Mouse (Mus musculus): ENCODE results near the gene Srsf4. TPM values are rescaled to one million over a fixed set of nuclear protein-coding genes. Genes with fewer than 3 reads are reported as not detected.

The Srsf4 gene
- total RNA-seq, 2 experiments from 2014 or later: 59.7 to 62.5 TPM

DNA sequence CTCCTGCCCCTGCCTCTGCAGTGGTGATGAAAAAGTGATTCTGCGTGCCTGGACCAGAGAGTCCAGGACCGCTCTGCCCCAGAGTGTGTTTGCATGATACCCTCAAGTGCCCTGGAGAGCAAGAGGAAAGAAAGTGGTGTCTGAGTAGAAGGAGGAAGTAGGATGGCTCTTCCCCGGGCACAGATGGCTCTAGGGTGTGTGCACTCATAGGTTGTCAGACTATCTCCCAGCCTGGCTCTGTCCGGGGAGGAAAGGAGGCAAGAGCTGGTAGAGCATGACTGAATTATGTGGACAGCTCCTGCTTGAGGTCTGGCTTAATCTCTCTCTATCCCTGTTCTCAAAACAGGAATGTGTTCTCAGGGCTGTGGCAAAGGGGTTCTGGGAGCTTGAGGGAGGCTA is 12.1 kb upstream of the Srsf4 start:
- no peak for DNase-seq (ENCODE audit: low spot score in 2 of 2)

DNA sequence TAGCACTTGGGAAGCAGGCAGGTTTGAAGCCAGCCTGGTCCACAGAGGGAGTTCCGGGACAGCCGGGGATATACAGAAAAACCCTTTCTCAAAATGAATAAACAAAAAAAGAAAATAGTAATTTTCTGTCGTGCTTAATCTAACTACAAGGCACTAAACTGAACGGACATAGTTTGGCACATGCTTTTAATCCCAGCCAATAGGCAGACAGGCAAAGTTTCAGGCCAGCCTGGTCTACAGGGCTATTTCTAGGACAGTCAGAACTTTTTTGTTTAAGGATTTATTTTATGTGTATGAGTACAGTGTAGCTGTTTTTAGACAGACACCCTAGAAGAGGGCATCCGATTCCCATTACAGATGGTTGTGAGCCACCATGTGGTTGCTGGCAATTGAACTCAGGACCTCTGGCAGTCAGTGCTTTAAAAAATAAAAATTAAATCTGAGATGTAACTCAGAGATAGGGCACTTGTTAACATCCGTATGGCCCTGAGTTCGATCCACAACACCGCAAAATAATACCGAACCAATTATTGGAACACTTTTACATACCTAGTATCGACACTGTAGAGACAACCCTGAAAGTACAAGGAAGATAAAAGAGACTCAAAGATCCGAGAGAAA is 635 bp upstream of the Srsf4 start:
- no peak for DNase-seq (ENCODE audit: low spot score in 2 of 2)

DNA sequence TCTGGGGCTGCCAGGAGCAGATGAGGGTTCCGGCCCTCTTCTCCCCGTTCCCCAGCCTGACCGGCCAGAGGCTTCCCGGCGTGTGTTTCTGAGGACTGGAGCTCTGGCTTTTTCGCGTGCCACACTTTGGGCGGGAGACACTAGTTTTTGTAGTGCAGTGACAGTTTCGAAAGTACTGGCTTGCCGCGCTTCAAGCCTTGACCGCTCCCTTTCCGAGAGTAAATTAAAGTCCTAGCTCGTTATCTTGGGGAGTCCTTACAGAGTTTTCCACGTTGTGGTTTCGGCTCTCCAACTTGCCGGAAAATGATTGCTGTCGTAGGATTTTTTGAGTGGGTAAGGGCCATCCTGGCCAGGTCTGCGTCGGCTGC is 736 bp downstream of the Srsf4 start:
- DNase-seq (ENCODE audit: low spot score in 2 of 2): no peak

DNA sequence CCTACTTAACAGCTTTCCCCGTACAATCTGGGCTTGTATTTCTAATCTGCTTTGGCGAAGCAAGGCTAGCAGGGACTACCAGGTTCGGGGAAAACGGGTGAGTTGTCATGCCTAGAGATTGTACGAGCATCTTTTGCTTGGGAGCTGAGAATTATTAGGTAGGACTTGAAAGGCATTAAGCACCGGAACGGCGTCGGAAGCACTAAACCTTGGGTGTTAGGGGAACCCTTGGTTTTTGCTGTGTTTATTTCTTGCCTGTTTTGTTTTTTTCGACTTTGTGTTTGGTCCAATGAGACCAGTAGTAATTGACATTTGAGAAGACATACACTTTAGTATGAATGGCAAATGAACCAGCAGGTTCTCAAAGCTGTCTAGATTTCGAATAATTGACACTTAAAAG is 1.1 kb downstream of the Srsf4 start:
- no peak for DNase-seq (ENCODE audit: low spot score in 2 of 2)

DNA sequence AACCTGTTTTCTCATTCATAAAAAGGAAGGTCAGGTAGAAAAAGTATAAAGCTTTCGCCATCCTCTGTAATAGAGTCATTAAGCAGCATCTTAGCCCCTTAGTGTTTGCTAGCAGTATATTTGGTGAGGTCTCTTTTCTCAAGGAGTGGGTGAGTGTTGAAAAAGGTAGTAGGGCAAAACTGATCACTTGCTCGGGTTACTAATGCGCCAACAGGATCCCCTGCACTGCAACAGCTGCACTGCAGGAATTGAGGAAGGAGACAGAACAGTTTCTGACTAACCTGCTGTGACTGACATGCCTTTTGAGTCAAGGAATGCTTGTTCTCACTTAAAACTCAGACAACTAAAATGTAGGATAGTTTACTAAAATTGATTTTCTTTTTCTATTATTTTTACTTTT is 1.8 kb downstream of the Srsf4 start:
- DNase-seq (ENCODE audit: low spot score in 2 of 2): no peak

DNA sequence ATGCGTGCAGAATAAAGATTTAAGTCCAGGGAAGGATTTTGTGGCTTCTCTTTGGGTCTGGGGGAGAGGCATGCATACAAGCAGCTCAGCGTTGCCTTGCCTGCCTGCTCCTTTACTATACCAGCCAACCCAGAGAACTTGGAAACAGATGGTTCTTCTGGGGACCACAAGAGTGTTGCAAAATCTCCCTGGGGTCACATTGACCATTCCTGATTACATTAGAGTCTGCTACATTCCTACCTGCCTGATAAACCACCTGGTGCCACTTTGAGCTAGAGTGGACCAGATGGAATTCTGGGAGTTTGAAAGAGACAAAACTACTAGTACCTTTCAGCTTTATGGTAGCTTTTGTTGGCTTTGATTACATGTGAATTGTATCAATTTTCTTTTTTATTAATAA is 3.4 kb downstream of the Srsf4 start:
- no peak for DNase-seq (ENCODE audit: low spot score in 2 of 2)

DNA sequence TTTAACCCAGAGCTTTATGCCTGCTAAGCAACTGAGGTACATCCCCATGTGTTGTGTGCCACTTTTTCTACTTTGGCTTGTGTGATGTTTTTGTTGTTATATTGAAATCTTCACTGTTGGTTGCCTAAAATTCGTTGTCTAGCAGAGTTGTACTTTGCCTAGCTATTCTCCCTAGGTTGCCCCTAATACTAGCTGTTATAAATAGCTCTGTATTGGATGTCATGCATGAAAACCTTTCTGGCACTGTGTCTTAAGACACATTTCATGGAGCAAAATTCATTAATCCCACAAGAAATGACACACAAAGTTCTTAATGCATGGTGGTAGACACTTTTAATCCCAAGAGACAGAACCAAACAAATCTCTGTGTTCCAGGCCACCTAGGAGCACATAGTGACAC is 6.3 kb downstream of the Srsf4 start:
- no peak for DNase-seq (ENCODE audit: low spot score in 2 of 2)

DNA sequence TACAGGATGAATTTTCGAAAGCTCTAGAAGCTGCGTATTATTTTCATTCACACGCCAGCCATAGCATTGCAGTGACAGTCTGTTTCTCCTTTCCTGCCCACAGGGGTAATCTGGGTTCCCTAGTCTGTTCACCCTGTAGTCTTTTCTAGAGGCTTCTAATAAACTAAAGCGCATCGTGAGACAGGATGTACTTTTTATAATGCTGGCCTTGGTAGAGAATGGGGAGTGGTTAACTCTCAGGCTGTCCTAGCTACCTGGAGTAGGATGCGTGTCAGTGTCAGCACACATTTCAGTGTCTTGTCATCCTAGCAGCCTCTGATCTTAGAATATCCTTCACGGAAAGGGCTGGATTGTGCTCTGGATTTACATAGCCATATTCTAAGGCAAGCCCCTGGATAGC is 7.9 kb downstream of the Srsf4 start:
- no peak for DNase-seq (ENCODE audit: low spot score in 2 of 2)

DNA sequence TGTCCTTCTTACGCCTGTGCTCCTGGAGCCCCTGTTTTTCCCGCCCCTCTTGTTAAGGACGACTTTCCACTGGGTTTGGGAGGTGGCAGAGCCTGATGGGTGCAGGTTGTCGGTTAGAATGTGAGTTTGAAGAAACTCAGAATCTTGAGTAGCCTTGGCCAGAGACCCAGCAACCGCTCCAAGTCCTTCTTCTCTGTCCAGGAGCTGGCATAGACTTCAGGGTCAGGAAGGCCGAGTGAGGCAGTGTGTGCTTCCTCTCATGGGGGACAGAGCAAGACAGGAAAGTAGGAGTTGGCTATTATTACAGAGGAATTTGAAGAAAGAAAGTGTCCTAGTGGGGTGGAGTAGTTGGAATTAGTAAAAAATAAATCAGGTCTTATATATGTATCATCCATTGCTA is 10.2 kb downstream of the Srsf4 start:
- no peak for DNase-seq (ENCODE audit: low spot score in 2 of 2)

DNA sequence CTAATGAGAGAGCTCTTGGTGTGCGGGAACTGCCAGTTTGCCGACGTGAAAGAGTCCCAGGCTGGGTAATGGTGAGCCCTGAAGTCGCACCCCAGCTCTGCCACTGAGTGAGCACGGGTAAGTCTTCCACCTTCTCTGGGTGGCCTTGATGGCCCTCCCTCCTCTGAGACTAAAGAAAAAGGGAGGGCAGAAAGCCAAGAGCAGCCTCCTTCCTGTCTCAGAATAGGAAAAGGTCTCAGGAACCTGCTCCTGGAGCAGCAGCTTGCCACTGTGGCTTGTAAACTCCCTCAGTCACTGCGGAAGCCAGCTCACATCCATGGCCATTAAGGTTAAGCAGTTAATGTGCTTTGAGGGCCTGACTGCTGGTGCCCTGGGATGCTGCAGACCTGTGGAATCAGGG is 12.0 kb downstream of the Srsf4 start:
- no peak for DNase-seq (ENCODE audit: low spot score in 2 of 2)

DNA sequence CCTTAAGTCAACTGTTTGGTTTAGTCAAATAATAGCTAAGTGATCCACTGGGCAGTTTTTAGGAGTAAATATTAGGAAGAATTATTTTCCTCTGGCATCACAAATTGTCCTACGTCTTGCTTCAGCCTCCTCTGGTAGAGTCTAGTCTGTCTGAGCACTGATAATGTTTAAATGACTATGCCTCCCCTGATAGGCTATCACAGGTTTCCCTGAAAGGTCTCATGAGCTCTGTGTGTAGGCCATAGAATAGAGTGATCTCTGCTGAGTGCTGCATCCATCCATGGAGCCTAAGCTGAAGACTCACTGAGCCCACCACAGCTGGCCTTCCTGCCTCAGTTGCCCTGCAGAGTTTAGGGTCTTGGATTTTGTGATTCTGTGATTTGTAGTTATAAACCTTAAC is 15.1 kb downstream of the Srsf4 start:
- DNase-seq (ENCODE audit: low spot score in 2 of 2): no peak

DNA sequence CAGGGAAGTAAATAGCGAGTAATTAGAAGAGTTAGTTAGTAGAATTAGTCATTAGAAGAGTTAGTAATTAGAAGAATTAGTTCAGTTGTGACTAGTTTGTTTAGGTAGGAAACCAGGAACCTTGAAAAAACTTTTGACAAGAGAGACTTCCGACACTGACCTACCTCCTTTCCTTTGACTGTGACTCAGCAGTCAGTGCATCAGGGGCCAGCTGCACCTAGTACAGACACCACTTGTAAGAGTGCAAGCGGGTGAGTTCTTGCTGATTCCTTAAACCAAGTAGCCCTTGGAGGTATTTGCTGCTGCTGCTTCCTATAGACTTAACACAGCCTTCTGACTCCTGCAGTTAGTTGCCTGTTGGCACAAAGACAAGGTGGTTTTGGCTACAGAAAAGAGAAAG is 17.3 kb downstream of the Srsf4 start:
- no peak for DNase-seq (ENCODE audit: low spot score in 2 of 2)

DNA sequence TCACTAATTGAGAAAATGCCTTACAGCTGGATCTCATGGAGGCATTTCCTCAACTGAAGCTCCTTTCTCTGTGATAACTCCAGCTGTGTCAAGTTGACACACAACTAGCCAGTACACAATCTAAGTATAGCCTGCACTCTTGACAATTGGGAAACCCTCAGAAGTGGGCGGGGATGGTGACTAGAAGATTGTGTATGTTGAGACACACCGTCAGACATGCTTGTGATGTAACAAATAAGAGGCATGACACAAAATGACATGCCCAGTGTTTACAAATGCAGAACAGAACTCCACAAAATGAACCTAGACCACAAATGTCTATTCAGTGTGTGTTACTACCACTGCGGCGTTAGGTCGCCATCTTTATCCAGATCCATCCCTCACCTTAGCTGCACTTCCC is 23.7 kb downstream of the Srsf4 start:
- DNase-seq (ENCODE audit: low spot score in 2 of 2): no peak

DNA sequence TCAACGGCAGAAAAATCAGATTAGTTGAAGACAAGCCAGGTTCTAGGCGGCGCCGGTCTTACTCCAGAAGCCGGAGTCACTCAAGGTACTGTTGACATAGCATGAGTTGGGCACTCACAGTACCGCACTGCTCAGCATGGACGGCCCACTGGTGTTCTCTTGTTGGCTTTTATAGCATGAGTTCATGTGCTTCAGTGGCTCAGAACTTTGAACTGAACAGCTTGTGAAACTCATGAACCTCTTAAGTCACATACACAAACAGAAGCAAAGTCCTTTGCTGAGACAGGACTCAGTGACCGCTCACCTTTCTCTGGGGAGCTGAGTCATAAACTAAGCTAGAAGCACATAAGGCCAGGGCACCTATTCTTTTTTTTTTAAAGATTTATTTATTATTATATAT is 24.4 kb downstream of the Srsf4 start:
- no peak for DNase-seq (ENCODE audit: low spot score in 2 of 2)

DNA sequence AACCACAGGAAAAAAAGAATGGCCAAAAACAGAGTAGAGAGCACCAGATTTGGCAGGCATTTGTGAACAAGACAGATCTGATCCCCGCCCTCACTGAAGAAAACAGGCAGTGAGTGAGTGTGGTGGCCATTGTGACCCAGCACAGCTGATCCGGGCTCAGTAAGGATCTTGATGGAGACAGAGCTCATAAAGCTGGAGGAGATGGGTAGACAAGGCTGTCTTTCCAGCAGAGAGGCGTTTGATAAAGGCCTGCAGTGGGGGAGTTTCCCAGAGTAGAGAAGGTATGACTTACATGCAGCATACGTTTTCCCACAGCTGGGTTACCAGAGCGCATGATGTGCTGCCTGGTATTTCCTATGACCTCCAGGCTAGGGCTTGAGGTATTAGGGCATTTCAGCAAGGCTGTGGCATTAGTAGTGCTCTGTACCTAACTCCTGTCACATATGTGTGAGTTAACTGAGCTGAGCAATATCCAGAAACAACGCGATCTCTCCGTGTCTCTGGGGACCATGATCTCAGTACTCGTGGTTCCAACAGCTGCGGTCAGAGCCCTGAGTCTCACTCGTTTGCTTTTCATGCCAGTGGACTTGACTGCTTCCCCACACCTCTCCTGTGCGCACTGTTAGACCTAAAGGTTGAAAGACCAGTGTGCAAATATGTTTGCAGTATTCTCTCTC is 25.2 kb downstream of the Srsf4 start:
- no peak for DNase-seq (ENCODE audit: low spot score in 2 of 2)

DNA sequence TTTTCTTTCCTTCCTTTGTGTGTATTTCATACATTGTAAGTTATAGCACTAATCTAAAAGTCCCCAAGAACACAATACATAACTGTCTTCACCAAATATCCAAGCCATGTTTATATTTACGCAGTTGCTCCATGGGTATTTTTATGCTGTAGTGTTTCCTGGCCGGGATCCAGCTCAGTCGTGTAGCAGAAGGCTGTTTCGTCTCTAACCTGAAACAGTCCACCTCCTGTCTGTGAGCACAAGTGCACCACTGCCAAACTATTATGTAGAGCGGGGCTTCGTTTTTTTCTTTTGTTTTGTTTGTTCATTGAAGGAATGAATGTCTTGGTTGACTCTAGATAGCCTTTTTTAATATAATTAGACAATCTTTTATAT is 25.8 kb downstream of the Srsf4 start:
- DNase-seq (ENCODE audit: low spot score in 2 of 2): no peak

DNA sequence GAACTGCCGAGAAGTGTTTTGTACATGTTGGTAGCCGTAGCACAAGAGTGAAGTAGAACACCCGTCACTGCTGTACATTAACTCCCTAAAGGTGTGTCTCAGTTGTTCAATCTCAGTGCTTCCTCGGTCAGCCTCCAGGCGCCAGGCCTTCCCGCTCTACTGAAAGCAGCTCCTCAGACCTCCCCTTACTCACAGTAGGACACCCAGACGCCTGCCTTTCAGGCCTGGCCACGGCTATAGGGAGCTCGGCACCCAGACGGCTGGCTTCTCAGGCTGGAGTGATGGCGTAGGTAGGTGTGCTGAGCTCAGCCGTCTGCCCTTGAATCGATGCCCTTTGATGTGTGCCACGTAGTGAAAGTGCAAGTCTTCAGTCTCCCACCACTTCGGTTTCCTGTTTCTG is 27.7 kb downstream of the Srsf4 start:
- DNase-seq (ENCODE audit: low spot score in 2 of 2): no peak

DNA sequence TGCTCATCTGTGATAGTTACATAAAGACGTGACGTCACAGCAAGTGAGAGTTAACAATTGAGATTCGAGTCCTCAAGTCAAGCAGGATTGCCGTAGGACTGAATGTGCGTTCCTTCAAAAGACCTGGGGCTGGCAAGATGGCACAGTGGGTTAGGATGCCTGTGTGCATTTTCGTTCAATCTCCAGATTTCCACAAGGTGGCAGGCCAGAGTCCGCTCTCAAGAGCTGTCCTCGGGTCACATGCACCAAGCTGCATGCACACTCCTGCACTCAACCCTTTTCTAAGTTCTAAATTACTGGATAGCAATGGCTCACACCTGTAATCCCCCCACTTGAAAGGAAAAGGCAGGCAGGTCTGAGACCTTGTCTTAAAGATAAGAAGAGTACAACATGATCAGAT is 31.1 kb downstream of the Srsf4 start:
- DNase-seq (ENCODE audit: low spot score in 2 of 2): peak in 1 of 2 experiments; percentile 38

DNA sequence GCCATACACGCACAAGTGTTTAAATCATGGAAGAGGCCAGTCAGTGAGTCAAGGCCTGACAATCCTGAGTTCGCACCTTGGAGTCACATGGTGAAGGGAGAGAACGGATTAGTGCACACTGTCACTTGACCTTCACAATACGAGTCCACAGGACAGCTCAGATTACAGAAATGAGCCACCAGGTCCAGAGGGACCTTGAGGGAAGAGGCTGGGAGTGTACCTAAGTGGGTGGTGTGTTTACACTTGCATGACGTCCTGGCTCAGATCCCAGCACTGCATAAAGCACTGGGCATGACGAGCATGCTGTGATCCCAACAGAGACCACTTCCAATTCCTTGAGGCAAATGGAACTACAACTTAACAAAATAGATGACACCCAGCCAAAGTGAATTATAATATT is 33.0 kb downstream of the Srsf4 start:
- DNase-seq (ENCODE audit: low spot score in 2 of 2): no peak

DNA sequence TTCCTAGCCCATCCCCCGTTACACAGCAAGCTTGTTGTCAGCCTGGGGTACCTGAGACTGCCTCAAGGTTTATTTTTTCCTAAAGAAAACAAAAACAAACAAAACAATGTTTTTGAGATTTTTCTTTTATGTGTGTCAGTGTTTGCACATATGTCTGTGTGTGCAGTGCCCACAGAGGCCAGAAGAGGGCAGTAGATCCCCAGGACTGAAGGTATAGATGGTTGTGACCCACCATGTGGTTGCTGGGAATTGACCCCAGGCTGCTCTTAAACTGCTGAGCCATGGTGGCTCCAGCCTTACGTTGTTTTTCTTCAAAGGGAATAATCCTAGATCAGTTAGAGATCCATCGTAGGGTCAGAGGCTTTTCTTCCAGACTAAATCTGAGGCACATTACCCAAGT is 34.5 kb downstream of the Srsf4 start:
- peak in 1 of 2 experiments; percentile 31 for DNase-seq (ENCODE audit: low spot score in 2 of 2)

DNA sequence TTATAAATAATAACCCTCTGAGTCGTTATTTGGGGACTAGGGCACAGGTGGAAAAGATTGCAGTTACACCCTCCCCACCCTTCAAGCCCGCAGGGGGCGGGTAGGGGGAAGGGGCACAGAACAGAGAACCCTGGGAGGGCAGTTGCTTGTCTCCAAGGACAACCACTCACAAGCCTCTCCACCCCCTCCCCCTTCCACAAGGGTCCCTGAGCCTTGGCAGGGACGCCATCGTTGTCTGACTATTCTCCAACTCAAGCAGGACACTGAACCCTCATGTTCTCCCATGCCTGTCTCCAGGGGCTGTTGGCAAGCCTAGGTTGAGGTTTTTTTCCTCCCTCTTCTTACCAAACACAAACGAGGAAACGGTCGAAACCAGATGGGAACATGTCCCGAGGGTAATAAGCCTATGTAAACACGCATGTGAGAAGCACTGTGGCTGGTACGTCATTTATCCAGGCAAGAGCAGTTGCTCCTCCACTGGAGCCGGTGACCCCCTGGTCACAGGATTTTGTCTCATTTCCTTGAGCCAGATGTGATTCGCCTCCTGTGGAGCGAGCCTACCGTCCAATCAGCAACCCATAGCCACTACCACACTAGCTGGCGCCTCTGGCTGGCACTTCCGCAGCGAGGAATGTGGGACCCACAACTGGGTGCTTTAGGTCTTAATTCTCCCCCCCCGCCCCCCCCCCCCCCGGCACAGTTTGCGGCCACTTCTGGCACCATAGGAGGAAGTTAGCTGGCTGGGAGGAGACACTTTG is 37.0 kb downstream of the Srsf4 start:
- no peak for DNase-seq (ENCODE audit: low spot score in 2 of 2)

DNA sequence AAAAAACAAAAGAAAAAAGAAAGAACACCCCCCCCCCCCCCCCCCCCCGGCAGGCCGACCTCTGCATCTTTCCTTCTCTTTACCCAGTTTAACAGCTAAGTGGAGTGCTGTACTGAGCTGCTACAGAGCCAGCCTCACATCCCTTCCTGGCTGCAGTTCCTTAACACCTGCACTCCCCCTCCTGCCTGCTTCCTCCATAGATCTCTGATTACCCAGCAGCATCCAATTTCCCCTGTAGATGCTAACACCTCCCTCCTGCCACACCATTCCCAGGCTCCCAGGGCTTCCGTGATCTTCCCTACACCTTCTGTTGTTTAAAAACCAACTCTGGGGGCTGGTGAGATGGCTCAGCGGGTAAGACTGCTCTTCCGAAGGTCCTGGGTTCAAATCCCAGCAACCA is 38.1 kb downstream of the Srsf4 start:
- DNase-seq (ENCODE audit: low spot score in 2 of 2): no peak

DNA sequence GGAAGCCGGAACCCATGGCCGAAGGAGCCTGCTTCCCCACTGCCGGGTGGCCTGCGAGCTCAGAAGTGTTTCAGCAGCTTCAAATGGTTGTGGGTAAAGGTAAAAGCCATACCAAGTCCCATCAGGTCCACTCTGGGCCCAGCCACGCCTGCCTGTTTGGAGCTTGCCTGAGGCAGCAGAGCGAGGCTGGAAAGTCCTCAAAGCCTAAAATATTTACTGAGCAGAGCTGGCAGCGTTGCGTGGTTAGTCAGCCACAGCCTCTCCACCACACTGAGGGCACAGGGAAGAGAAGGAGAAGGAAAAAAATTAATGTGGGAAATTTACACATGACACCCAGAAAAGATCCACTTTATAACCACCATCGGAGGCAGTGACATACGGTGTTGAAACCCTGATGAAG is 40.1 kb downstream of the Srsf4 start:
- DNase-seq (ENCODE audit: low spot score in 2 of 2): no peak

Data from adrenal gland, adult 18-20 months (tissue).